Mouse (Mus musculus) adrenal gland, postnatal 14 days (tissue): ENCODE data around the gene Egfl8. TPM values are rescaled to one million over a fixed set of nuclear protein-coding genes. Genes with fewer than 3 reads are reported as not detected.
A peak's percentile ranks its signal among the peaks of the same experiment; 100 is the strongest.

Experiments
- DNase-seq: peaks from one replicate; pipeline ENCODE4 v3.0.0; 2021; ENCODE audit warnings: mixed read lengths
- total RNA-seq: library from RNA; stranded (reverse); gene quantifications from 2 replicates; pipeline ENCODE4 v1.2.3, GENCODE M21; 2021

Gene Egfl8
- total RNA-seq, 1 experiment from 2014 or later = 4.3 TPM

DNA sequence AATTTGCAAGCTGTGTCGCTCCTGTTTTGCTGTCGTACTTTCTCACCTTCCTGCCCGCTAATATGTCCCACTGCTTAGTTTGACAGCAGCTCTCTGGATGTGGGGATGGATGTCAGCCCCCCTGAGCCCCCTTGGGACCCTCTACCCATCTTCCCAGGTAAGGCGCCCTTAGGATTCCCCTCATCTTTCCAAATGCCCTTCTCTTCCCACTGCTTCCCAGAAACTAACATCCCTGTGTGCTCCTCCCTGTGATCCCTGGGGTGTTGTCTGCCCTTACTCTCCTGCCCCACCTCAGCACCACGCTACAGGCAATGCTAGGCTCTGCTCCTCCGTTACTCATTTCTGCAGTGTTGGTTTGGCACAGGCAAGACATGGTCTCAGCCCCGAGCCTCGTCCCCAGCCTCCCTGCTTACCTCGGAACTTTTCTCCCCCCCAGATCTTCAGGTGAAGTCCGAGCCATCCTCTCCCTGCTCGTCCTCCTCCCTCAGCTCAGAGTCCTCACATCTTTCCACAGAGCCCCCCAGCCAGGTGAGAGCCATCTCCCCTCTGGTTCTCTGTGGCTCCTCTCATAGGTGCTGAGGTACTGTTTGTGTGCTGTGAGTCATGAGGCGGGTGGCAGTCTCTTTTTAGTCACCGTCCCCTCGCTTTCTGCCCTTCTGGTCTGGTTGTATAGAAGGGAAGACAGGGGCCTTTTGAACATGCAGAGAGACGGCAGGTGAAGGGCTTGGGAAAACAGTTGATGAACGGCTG is 32.5 kb upstream of the Egfl8 start:
- DNase-seq = no peak

- peak; percentile 98 for DNase-seq
Observed at GRCm38 (mm10) chr17:34646906-34647787, 31.4 kb upstream of the Egfl8 start, which contains the start of gene Atf6b. Gene Atf6b (plus strand): TSS chr17:34647146.

DNA sequence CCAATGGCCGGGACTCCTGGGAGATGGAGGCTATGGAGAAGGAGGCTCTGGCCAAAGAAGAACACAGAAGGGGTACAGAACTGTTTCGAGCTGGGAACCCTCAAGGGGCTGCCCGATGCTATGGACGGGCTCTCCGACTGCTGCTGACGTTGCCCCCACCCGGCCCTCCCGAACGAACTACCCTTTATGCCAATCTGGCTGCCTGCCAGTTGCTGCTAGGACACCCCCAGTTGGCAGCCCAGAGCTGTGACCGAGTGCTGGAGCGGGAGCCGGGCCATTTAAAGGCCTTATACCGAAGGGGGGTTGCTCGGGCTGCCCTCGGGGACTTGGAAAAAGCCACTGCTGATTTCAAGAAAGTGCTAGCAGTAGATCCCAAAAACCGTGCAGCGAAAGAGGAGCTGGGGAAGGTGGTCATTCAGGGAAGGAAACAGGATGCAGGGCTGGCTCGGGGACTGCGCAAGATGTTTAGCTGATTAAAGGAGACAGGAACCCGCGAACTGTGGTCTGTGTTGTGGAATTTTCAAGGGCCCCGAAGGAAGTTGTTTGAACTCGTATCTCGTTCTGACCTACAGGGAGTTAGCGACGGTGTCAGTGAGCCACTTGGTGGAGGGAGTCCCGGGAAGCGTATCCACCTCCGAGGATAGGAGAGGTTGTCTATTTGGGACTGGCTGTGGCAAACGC is 30.2 kb upstream of the Egfl8 start:
- no peak for DNase-seq

- no peak for DNase-seq
Observed at GRCm38 (mm10) chr17:34645256-34645829, 29.6 kb upstream of the Egfl8 start.

GRCm38 (mm10) chr17:34644608-34645007 is 28.8 kb upstream of the Egfl8 start, which contains the start of gene Fkbpl:
Gene Fkbpl (plus strand): TSS chr17:34644764.
- peak; percentile 96 for DNase-seq

- no peak for DNase-seq
Observed at GRCm38 (mm10) chr17:34643944-34644343, 28.2 kb upstream of the Egfl8 start.

DNA sequence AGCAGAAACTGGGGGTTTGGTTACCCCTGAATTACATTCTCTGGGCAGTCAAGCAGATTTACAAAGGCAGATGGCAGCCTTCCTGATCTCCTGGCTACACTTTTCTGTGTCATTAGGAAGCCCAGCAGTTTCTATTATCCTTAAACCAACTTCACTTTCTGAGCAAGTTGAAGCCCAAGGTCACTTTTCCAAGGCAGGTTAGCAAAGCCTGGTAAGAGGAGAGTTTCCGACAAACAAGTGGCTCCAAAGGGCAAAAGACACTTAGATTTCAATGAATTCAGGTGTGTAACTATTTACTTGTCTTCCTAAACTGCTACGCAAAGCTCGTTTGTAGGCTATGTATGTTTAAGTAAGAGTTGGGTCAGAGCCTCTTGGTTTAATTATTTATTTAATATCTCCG is 27.6 kb upstream of the Egfl8 start:
- DNase-seq = no peak

- DNase-seq = no peak
Observed at GRCm38 (mm10) chr17:34641945-34642344, 26.2 kb upstream of the Egfl8 start.

DNA sequence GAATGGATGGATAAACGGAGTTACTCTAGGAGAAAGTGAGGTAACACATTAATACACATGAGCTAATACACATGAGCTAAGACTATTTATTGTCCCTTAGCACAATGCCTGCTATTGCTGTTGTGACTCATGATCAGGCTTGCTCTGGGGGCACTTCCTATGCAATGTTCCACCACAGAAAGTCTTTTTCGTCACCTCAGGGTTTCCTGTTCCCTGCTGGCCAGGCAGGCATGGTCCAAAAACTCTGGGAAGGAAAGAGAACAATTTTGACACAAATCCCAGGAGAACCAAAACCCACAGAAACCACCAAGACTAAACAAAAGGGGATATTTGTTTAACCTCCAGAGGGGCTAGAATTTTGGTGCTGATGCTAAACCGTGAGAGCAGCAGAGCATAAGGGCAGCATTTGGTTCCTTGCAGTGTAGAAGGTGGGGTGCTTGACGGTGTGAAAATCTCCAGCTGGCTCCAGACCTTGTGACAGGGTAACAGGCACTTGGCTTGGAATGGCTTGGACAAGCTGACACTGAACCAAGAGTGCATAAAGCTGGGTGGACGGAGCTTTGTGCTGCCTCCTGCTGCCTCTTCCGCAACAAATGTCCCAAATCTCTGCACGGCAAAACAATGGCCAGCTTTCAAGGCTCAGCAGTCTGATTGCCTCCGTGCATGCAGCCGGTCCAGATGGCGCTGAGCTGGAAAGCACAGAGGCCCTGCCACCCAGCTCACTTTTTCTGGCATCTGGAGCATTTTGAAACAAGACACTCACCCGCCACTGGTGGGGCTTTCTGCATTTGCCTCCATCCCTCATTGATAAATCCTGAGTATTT is 25.2 kb upstream of the Egfl8 start:
- peak; percentile 65 for DNase-seq

DNA sequence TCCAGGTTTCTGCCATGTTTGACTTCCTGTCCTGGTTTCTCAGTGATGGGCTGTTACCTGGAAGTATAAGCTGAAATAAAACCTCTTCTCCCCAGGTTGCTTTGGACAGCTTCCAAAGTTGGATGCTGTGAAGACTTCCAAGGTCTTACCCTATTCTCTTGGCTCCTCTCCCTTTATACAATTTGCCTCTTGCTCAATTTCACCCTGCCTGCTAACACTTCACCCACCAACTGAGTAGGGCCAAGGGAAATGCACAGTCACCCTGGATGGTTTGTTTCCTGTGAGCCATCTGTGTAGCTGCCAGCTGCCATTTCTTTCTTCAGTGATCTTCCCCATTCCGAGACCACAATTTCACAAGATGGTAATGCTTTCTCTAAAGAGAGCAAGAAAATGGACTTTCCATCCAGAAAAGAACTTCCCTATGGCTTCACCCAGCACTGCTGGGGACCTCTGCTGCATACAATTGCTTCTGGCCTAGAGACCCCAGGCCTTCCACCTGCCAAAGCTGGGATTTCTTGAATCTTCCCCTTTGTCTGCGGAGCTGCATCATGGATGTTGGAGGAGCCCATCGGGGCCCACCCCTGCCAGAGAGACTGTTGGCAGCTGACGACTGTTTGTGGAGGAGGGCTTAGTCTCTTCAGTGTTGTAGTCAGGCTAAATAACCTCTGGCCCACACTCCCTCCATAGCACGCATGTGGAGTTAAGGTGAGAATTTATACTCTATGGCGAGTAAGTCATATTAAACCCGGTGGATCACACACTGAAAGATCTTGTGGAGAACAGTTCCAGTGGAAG is 23.9 kb upstream of the Egfl8 start:
- DNase-seq = no peak

DNA sequence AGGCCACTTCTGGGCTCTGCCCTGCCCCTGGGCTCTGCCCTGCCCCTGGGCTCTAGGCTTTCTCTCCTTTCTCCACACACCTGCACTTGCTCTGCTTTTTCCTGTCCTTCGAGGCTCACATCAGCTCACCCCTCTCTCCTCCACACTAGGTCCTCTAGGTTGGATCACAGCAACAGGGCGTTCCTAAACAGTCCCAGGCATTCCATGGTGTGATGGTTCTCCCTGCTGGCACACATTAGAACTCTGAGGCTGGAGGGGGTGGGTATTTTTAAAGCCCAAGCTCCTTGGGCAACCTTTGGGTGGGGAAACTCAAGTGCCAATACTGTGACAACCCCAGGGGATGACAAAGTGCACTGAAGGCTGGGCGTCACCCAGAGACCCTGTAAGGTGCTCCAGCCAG is 21.7 kb upstream of the Egfl8 start:
- no peak for DNase-seq

- DNase-seq = peak; percentile 29
Observed at GRCm38 (mm10) chr17:34635671-34636070, 19.9 kb upstream of the Egfl8 start.

- peak; percentile 82 for DNase-seq
Observed at GRCm38 (mm10) chr17:34632261-34632691, 16.5 kb upstream of the Egfl8 start.

- peak; percentile 6 for DNase-seq
Observed at GRCm38 (mm10) chr17:34631647-34632046, 15.9 kb upstream of the Egfl8 start.

DNA sequence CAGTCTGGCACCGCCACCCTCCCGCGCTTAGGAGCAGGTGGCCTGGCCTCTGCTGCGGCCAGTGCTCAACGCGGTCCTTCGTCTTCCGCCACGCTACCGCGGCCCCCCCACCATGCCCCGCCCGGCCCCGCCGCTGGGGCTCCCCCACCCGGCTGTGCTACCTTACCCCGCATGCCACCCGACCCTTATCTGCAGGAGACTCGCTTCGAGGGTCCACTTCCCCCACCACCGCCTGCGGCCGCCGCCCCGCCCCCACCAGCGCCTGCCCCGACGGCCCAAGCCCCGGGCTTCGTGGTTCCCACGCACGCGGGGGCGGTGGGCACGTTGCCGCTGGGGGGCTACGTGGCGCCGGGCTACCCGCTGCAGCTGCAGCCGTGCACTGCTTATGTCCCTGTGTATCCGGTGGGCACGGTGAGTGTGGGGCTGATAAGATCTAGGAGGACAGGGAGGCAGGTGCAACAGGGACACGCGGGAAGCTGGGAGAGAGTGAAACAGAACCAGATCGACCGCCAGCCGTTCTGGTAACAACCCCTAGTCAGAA is 15.1 kb upstream of the Egfl8 start:
- peak; percentile 37 for DNase-seq

GRCm38 (mm10) chr17:34629796-34630603 is 14.2 kb upstream of the Egfl8 start:
- no peak for DNase-seq

DNA sequence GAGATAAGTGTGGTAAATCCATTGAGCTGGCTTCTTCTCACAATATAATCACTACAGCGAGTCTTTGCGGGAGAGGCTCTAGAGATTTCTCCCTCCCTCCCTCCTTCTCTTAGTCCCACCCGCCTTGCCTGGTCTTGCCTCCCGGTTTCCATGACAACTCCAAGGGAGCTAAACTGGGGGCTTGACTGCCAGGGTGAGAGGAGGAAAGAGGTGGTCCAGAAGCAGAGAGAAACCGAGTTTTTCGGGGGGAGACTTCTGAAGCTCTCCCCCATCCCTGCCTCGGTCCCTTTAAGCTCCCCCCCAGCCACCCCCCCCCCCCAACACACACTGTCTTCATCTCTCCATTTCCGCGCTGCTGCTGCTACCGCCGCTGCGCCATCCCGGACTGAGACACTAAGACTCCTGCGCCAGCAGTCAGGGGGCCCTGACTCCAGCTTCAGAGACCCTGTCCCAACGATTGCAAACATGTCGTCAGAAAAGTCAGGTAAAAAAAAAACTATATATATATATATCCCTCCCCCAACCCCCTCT is 13.5 kb upstream of the Egfl8 start, which contains the start of gene Prrt1:
Gene Prrt1 (plus strand): TSS at position 313 of the 531 bp plus-strand sequence.
- DNase-seq = peak; percentile 21

- DNase-seq = no peak
Observed at GRCm38 (mm10) chr17:34628644-34628967, 12.8 kb upstream of the Egfl8 start.
